Mouse (Mus musculus) testis, adult 2 months (tissue): Measurements from ENCODE around the gene Cenpb. TPM values are rescaled to one million over a fixed set of nuclear protein-coding genes. Genes with fewer than 3 reads are reported as not detected.

Source experiments
- H3K27ac ChIP-seq: fragments of 200-500 bp; 2 replicates; pipeline ENCODE4 v1.5.1; 2012; ENCODE audit warnings: low read depth, low read length; ENCODE audit not compliant: control insufficient read depth, insufficient read depth
- H3K27me3 ChIP-seq: fragments of 200-500 bp; 2 replicates; pipeline ENCODE4 v1.6.1; 2012; ENCODE audit warnings: mild to moderate bottlenecking, low read length, moderate library complexity; ENCODE audit not compliant: control insufficient read depth, insufficient read depth
- H3K36me3 ChIP-seq: fragments of 200-500 bp; 2 replicates; pipeline ENCODE4 v1.6.1; 2012; ENCODE audit warnings: mild to moderate bottlenecking, low read length; ENCODE audit not compliant: control insufficient read depth, insufficient read depth
- H3K4me1 ChIP-seq: fragments of 200-500 bp; 2 replicates; pipeline ENCODE4 v1.6.1; 2012; ENCODE audit warnings: low read length; ENCODE audit not compliant: control insufficient read depth, insufficient read depth
- H3K4me3 ChIP-seq: fragments of 200-500 bp; 2 replicates; pipeline ENCODE4 v1.5.1; 2012; ENCODE audit warnings: low read depth, mild to moderate bottlenecking, low read length, moderate library complexity, mixed read lengths; ENCODE audit not compliant: control insufficient read depth
- CTCF ChIP-seq: fragments of 200-500 bp; IDR thresholded peaks from 2 replicates; pipeline ENCODE4 v1.5.1; 2012; ENCODE audit warnings: low read depth, mild to moderate bottlenecking, inconsistent platforms, low read length, moderate library complexity; ENCODE audit not compliant: control insufficient read depth, insufficient read depth, insufficient replicate concordance
- POLR2A ChIP-seq: fragments of 200-500 bp; IDR thresholded peaks from 2 replicates; pipeline ENCODE4 v1.6.1; 2012; ENCODE audit warnings: low read depth, mild to moderate bottlenecking, inconsistent platforms, low read length, moderate library complexity; ENCODE audit not compliant: control insufficient read depth
- polyA plus RNA-seq: library from polyadenylated mRNA; depleted of rRNA; stranded (reverse); fragments of >200 nt; gene quantifications from 2 replicates; pipeline ENCODE4 v1.2.3, GENCODE M21; 2012; rRNA removed

Cenpb gene
- polyA plus RNA-seq, 1 experiment = 7.6 TPM

GRCm38 (mm10) chr2:131128636-131129157, 51.2 kb downstream of the Cenpb start:
- H3K27ac ChIP-seq = no peak overlapping the region
- H3K4me3 ChIP-seq = no peak overlapping the region
- TF ChIP-seq POLR2A = no peak
- TF ChIP-seq CTCF = no peak
- peaks cover 18% of the 10 kb centered on the region for H3K4me1 ChIP-seq
- no peaks in the 10 kb centered on the region for H3K27me3 ChIP-seq
- H3K36me3 ChIP-seq = no peaks in the 10 kb centered on the region

GRCm38 (mm10) chr2:131128211-131128610, 51.7 kb downstream of the Cenpb start:
- H3K36me3 ChIP-seq = no peaks in the 10 kb centered on the region
- H3K27ac ChIP-seq = no peak overlapping the region
- no peak overlapping the region for H3K4me3 ChIP-seq
- TF ChIP-seq POLR2A (no peak), CTCF (no peak)
- H3K27me3 ChIP-seq = no peaks in the 10 kb centered on the region
- H3K4me1 ChIP-seq = peaks cover 18% of the 10 kb centered on the region

- peak within 1 kb of the TSS; percentile 14 for H3K4me3 ChIP-seq
- no peaks in the 10 kb centered on the region for H3K36me3 ChIP-seq
- no peaks in the 10 kb centered on the region for H3K27me3 ChIP-seq
- no peak within 1 kb of the TSS for H3K27ac ChIP-seq
- peaks cover 18% of the 10 kb centered on the region for H3K4me1 ChIP-seq
- no peak for TF ChIP-seq POLR2A
Measured at GRCm38 (mm10) chr2:131127161-131127730, 52.6 kb downstream of the Cenpb start, which contains the start of gene Hspa12b. TSS of gene Hspa12b (plus strand) at chr2:131127280.

- H3K27me3 ChIP-seq = no peaks in the 10 kb centered on the region
- TF ChIP-seq POLR2A (no peak), CTCF (no peak)
- peaks cover 18% of the 10 kb centered on the region for H3K4me1 ChIP-seq
- H3K36me3 ChIP-seq = no peaks in the 10 kb centered on the region
- H3K27ac ChIP-seq = no peak overlapping the region
- no peak overlapping the region for H3K4me3 ChIP-seq
Measured at GRCm38 (mm10) chr2:131125964-131126815, 53.7 kb downstream of the Cenpb start.

Other genes starting within 250 kb of the Cenpb start
- 58.3 and 63.5 TPM in 2 replicates for gene Gfra4, start 137.0 kb downstream of the Cenpb start, polyA plus RNA-seq
- gene Adam33, start 116.3 kb downstream of the Cenpb start, polyA plus RNA-seq = 2.8 and 3.1 TPM in 2 replicates
- 0.61 and 0.88 TPM in 2 replicates for gene Siglec1, start 93.3 kb downstream of the Cenpb start, polyA plus RNA-seq
- 5.4 and 6.6 TPM in 2 replicates for gene Hspa12b, start 52.8 kb downstream of the Cenpb start, polyA plus RNA-seq
- not detected in 2 replicates for gene Gm11037, start 46.6 kb downstream of the Cenpb start, polyA plus RNA-seq
- 827 and 879 TPM in 2 replicates for gene 1700037H04Rik, start 20.0 kb downstream of the Cenpb start, polyA plus RNA-seq
- gene Cdc25b, start 6.9 kb upstream of the Cenpb start, polyA plus RNA-seq = 2.9 and 3.1 TPM in 2 replicates
- 13.1 and 14.8 TPM in 2 replicates for gene Spef1, start 7.2 kb upstream of the Cenpb start, polyA plus RNA-seq
- gene Ap5s1, start 27.0 kb upstream of the Cenpb start, polyA plus RNA-seq = 12.7 TPM in 2 replicates
- 13.3 and 15.6 TPM in 2 replicates for gene Mavs, start 54.0 kb upstream of the Cenpb start, polyA plus RNA-seq
- gene Pank2, start 82.4 kb upstream of the Cenpb start, polyA plus RNA-seq = 19.7 and 20.8 TPM in 2 replicates
- gene Rnf24, start 172.8 kb upstream of the Cenpb start, polyA plus RNA-seq = 55.4 and 64.7 TPM in 2 replicates